Mouse (Mus musculus) liver, postnatal 0 days (tissue): ENCODE results near the gene Vwf.

Experiments
- CTCF ChIP-seq: sonication (generic); IDR thresholded peaks from 2 replicates; pipeline ENCODE4 v1.5.1; 2016; ENCODE audit warnings: antibody characterized with exemption, low read depth
- EP300 ChIP-seq: IDR thresholded peaks from 2 replicates; pipeline ENCODE4 v1.6.1; 2016; ENCODE audit warnings: antibody characterized with exemption, low read depth, mild to moderate bottlenecking

GRCm38 (mm10) chr6:125558831-125559230, 12.3 kb downstream of the Vwf start:
- TF ChIP-seq CTCF = no peak
- TF ChIP-seq EP300 = no peak
